ENCODE assay signal across 24 mouse cellular contexts in genomic region chr1:144317560-144317959, GRCm38 (mm10).
DNase-seq lines count a peak whose midpoint lies in the region; ATAC-seq and TF ChIP-seq lines count a peak whose summit lies in the region.
"Had no signal": no experiment of that assay in that cellular context is flagged by ENCODE, and none has a peak within 500 bp of the region (broad histone marks: within the 10 kb centered on the region; RNA-seq: fewer than 3 reads in every experiment).

No protein-coding gene starts in this region.

- ATAC-seq in hematopoietic stem cell, adult 5-6 weeks (replicated peaks in 1 of 2; ENCODE audit: insufficient read depth in 1 of 2, low FRiP score in 2 of 2, low TSS enrichment in 1 of 2, low read depth in 1 of 2, poor library complexity in 2 of 2, severe bottlenecking in 2 of 2) = peak; percentile 58 to 61
- ATAC-seq in monocyte, adult 5-6 weeks (replicated peaks; ENCODE audit: insufficient number of reproducible peaks, low FRiP score, low TSS enrichment, poor library complexity, severe bottlenecking) = peak; percentile 65
- ATAC-seq: CD4-positive, CD25-positive, alpha-beta regulatory T cell, adult 4 months; forebrain, embryonic 14.5 days had no signal

- peak overlapping the region; percentile 60 for H3K27ac ChIP-seq in bone marrow macrophage, adult 2 months (ENCODE audit: insufficient read depth, low read depth, low read length)
- H3K27ac ChIP-seq: embryonic facial prominence, embryonic 15.5 days; forebrain, embryonic 10.5 days; heart, adult 2 months; heart, embryonic 15.5 days; hindbrain, embryonic 10.5 days; hindbrain, embryonic 14.5 days had no signal

- no peak for TF ChIP-seq POLR2A in bone marrow macrophage, adult 2 months (IDR thresholded peaks at IDR 0.05; ENCODE audit: borderline replicate concordance, low read depth, low read length)

- no peak for TF ChIP-seq CTCF in bone marrow macrophage, adult 2 months (IDR thresholded peaks at IDR 0.05; ENCODE audit: low read depth, low read length)

- DNase-seq in lung, postnatal 25 days (ENCODE audit: low spot score) = peak; percentile 7
- no peak for DNase-seq in lung, adult 18-20 months
- DNase-seq in frontal cortex, adult 2 months (ENCODE audit: extremely low spot score in 1 of 2, low spot score in 1 of 2) = no peak
- DNase-seq in urinary bladder, adult 2 months (ENCODE audit: low spot score) = no peak
- DNase-seq: adrenal gland, postnatal 10 days; B cell, adult 2 months; cerebellum, adult 11-12 months; cerebellum, adult 9-10 months; cerebellum, postnatal 36 days; embryo, embryonic 11 days; gastrocnemius, postnatal 10 days; heart, adult 2 months; heart, postnatal 14 days had no signal

- peaks cover 34% of the 10 kb centered on the region for H3K4me1 ChIP-seq in bone marrow macrophage, adult 2 months (ENCODE audit: control insufficient read depth, insufficient read depth, low read length)
- H3K4me1 ChIP-seq: embryonic facial prominence, embryonic 15.5 days; forebrain, embryonic 10.5 days; heart, embryonic 15.5 days; hindbrain, embryonic 10.5 days had no signal

- H3K4me3 ChIP-seq in bone marrow macrophage, adult 2 months (ENCODE audit: insufficient read depth, low read length) = no peak overlapping the region
- H3K4me3 ChIP-seq: embryonic facial prominence, embryonic 15.5 days; erythroblast, embryonic 14.5 days; forebrain, embryonic 10.5 days; heart, adult 2 months; heart, embryonic 15.5 days; hindbrain, embryonic 10.5 days had no signal
